Mouse (Mus musculus) large intestine, adult 2 months (tissue): ENCODE measurements at regions not wholly inside any gene's neighbourhood (a gene's known extent, or its start where the extent isn't known, plus 50 kb on each side); places are given as distances from the start of the nearest gene placed in this dataset.

ENCODE experiments used
- DNase-seq: peaks from one replicate; pipeline ENCODE4 v3.0.0-alpha.2; 2012; ENCODE audit warnings: low read depth, low spot score
- WGBS: fragments of 180-500 bp; shearing (Covaris S2); methylation state at CpG from one replicate; pipeline ENCODE4 v1.1.7; 2018; 5-methylcytosine and 5-hydroxymethylcytosine counted together

DNA sequence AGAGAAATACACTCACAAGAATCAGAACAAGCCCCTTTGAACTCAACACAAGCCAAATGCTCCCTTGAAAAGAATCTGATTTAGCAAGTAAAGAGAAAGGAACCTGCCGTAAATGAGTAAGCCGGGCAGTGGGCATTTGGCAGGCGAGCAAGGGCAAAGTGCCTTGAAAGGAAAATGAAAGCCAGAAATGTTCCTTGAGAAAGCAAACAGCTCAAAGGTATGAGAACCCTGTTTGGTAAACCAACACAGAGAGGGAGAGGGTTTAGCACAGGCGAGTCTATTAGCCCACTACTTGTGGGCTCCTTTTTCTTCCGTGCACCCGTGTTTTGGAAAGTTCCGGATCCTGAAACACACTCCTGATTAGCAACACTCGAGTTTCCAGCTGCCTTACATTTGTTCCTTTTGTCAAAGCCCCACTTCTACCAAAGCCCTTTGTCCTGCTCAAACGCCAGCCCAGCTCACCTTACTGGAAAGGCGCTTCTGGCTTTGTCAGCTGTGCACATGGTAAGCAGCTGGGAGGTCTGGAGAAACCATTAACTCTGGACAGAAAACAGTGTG lies 197.5 kb upstream of the Smim15 start:
- no peak for DNase-seq
- WGBS, result 18% methylated on average over 10 of the region's 10 CpGs

DNA sequence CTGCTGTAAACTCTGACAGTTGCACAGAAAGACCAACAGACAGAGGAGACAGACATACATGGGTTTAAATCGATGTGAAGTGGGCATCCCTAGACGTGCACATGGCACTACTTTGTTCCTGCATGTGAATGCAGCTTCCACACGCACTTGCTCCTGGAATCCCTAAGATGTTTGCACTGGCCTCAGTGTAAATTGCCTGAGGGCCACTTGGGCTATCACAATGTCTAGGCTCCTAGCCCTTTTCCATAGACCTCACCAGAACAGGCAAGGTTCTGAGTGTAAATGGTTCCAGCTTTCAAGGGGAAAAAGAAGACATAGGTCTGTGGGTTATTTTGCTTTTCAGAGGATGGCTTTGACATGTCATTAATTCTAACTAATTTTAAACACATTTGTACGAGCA lies 198.4 kb upstream of the Smim15 start:
- 61% methylated on average over 4 of the region's 4 CpGs for WGBS
- no peak for DNase-seq

DNA sequence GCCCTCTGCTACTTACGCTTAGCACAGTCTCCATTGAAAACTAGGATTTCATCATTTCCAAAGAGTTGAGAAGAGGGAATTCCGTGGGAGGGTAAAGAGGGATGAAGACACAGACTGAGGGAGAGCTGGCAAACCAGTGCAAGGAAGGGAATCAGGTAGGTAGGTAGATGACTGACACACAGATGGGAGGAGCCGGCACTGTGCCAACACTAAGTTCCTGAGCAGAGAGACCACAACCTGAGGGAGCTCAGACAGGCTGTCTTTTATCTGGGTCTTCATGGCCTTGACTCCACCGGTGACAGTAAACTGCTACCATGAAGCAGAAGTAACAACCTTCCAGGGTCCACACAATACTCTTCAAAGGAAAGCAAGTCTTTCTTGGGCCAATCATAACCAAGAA lies 200.2 kb upstream of the Smim15 start:
- WGBS, result 73% methylated on average over 4 of the region's 4 CpGs
- no peak for DNase-seq

DNA sequence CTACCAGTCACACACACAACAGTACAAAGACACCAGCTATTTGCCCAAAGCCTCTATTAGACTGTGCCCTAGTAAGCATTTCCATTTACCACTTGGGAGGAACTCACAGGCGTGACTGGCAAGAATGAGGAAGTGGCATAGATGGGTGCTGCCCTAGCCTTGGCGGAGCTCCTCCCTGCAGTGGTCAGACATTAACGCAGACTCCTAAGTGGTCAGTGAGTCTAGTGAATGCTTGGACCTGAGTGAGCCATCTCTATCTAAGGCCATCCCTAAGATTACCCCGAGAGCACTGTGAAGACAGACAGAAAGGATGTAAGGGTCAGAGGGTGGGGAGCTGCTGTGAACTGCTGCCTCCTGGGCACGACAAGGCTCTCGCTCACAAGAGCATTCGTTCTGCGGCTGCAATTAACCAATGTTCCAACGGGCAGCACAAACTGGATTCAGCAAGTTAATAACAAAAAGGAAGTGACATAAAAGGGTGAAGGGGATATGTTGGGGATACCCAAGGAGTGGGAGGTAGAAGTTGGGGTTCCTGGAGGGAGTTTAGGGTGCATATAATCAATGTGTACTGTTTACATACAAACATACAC lies 206.0 kb upstream of the Smim15 start:
- peak; percentile 64 for DNase-seq
- WGBS, result 31% methylated on average over 9 of the region's 9 CpGs

DNA sequence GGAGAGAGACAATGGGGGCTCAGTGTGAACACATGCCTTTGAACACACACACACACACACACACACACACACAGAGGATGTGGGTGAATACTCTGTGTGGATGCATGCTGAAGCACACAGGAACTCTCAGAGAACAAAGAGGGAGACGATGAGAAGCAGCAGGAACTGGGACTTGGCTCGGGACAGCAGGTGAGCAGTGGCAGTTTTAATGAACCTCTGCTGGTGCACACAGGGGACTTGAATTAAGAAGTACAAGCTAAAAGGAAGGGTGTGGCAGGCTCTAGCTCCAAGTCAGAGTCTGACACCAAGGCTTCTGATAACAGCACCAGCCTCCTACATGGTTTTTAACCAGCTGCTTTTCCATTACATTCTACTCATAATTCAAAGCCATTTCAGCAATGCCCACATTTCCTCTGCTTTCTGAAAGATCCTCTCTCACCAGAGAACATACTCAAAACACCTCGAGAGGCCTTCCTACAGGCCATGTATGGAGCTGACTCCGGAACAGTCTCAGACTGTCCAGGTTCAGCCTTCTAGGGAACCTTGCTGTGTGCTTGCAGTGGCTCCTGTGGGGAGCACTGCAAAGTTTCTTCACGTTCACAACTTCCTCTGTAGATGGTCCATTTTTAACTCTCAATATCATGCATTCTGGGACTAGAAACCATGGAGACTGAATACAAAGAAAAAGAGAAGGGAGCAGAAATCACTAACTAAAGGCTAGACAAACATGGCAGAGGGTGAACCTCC lies 206.9 kb upstream of the Smim15 start:
- 40% methylated on average over 5 of the region's 5 CpGs for WGBS
- DNase-seq, result no peak

DNA sequence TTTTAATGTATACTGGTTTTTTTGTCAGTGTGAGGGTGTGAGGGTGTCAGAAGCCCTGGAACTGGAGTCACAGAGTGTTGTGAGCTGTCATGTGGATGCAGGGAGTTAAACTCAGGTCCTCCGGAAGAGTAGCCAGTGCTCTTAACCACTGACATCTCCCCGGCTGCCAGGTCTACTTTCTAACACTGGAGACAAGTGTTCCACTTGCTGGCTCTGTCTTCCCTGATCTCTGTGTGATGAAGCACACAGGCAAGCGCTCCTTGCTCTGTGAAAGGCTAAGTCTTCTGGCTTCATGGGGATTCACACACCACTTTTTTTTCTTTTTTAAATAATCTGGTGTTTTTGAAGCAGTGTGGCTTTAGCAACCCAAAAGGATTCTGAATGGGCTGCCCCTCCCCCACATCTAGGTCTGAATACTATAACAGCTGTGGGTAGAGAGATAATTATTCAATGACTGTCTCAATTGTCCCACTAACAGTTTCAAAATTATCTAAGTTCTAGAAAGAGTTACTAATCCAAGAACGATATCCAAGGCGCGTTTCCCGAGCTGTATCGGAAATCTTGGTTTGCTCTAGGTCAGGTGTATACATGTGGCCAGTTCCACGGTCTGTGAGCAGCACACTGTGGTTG lies 208.4 kb upstream of the Smim15 start:
- DNase-seq, result no peak
- WGBS, result 70% methylated on average over 9 of the region's 9 CpGs

DNA sequence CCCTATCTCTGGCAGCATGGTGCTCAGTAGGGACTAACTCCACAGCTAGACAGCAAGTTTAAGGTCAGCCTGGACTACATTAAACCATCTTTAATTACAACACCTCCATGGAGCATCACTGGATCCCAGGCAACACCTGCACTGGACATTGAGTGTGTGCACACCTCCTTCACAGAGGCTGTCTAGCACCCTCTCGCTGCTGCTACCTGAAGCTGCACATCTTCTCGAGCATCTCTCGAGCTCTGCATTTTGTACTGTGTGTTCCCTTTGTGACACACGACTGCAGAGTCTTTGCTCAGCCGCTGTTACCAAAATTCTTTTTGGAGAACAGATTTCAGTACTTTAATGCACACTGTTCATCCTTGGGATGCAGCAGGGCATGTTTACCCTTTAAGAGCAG lies 212.2 kb upstream of the Smim15 start:
- 51% methylated on average over 5 of the region's 5 CpGs for WGBS
- DNase-seq, result no peak

DNA sequence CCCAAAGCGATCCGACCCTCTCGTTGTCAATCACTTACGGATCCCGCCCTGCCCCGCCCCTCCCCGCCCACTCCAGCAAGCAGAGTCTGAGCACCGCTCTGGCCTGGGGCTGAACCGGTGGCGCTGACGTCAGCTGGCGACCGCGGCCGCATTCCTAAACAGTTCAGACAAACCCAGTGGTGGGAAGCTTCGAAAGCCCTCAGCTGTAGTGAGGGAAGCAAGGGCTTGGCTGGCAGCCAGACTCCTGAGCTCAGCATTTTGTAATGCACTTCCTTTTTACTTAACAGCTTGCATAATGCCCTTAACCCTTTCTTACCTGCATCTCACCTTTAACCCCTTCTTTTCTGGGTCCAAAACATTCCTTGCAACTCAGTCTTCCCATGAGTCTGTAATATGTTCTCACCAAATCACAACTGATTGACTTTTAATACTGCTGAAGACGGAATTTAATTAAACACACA lies 213.0 kb upstream of the Smim15 start:
- 2% methylated on average over 17 of the region's 17 CpGs for WGBS
- DNase-seq, result peak; percentile 61

DNA sequence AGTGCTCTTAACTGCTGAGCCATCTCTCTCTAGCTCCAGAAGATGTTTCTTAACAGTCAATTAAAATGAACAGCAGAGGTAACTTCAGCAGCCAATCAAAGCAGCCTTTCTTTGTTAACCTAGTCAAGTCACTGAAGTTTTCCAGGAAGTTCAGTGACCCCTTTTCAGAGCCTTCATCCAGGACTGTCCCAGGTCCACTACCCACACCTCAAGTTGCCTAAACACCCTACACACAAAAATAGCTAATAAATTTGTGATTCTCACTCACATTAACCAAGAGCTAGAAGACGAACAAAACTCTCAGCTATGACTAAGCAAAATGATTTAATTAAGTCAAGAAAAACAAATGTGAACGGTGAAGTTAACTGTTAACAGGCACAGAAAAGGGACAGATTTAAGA lies 214.0 kb upstream of the Smim15 start:
- WGBS, result 47% methylated on average over 2 of the region's 2 CpGs
- no peak for DNase-seq

DNA sequence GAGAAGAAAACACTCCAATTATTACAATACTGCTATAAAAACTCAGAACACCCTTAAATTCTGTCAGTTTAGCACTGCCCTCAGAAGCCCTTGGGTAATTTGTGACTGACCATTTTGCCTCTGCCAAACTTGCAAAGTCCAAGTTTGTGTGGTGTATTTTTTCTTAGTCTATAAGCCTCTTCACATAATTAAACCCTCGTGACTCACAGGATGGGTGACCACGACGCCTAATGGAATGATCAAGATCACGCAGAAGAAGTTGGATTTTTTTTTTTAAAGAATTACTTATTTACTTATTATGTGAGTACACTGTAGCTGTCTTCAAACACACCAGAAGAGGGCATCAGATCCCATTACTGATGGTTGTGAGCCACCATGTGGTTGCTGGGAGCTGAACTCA lies 214.4 kb upstream of the Smim15 start:
- DNase-seq, result no peak
- 81% methylated on average over 4 of the region's 4 CpGs for WGBS

DNA sequence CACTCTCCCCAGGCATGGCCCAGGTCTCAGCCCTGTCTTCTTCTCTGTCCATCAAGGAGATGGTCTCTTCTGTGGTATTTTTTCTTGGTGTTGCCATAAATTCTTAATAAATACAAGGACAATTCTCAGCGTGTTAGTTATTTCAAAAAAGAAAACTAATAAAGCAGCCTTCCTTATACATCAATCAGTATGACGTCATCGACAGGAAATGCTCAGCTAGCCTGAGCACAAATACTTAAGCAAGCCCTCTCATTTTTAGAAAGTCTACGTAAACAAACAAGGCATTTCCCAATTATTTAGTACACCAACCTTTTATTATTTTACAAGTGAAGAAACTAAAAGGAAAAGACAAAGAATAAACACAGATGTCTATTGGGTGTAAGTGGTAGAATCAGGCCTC lies 218.6 kb upstream of the Smim15 start:
- WGBS, result 72% methylated on average over 4 of the region's 4 CpGs
- DNase-seq, result no peak

DNA sequence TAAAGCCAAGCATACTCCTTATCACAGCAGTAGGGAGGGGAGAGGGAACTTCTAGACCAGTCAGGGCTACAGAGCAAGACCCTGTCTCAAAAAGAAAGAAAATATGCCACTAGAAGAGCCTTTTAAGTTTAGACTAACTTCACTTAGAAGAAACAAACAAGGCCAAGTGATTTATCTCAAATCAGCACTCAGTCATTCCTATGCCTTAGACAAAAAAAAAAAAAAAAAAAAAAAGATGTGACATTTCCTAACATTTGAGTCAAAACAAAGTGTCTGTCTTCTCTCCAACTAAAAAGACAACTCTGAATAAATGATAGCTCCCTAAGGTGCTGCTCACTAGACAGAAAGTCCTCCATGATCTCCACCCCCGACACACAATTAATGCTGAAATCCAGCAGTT lies 220.9 kb upstream of the Smim15 start:
- no peak for DNase-seq
- 74% methylated on average over 1 of the region's 1 CpGs for WGBS

DNA sequence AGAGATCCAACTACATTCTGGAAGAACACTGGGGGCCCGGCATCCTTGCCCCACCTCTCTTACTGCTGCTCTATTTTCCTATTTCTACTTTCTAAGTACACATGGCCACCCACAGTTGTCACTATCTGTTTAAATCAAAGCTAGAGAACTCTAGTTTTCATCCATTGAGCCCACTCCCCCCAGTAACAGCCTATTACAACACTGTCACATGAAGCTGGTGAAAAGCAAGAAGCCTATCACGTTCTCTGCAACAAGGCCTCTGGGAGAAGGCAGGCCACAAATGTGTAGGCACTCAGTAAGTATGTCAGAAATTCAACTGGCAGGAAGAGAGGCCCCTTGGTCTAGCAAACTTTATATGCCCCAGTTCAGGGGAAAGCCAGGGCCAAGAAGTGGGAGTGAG lies 222.0 kb upstream of the Smim15 start:
- 93% methylated on average over 2 of the region's 2 CpGs for WGBS
- DNase-seq, result no peak

DNA sequence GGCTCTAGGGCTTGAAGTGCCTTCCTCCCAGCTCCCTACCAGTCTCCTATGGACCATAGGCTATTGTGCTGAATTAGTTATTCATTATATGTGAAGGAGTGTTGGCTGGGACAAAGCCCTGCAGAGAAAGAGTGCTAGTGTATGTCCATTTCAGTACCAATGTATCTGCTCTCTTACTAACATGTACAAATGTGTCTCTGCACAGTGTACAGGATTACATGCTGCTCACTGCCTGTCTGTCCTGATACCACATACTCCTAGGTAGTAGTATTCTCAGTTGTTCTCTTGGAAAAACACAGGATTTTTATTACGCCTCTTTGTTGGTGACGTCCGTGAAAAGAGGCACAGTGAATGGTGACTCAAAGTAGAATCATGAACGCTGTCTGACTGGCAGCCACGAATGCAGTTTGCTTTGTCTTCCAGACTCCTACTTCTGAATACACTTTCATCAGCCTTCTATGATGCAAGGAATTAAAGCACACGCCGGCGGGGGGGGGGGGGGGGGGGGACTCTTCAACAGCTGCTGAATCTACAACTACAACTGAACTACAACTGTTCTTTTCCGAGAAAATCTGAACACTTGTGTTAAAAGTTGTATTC lies 230.6 kb upstream of the Smim15 start:
- 60% methylated on average over 9 of the region's 9 CpGs for WGBS
- DNase-seq, result no peak

DNA sequence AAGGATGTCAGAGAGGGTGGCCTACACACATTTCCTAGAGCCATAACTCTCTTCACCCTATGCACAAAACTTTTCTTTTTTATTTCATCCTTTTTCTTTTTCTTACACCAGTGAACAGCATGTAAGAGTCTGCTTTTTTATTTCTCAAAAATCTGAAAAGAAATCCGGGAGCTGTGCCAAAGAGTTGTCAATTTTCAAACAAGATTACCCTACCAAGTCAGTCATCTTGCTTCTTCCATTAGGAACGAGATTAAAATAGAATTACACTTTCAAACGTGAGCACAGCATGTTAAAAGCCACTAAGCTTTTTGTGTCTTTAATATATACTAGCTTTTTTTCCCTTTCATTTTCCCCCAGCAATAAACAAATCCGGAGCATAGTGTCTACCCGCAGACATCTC lies 232.2 kb upstream of the Smim15 start:
- 27% methylated on average over 5 of the region's 5 CpGs for whole genome bisulfite sequencing
- no peak for DNase-seq

DNA sequence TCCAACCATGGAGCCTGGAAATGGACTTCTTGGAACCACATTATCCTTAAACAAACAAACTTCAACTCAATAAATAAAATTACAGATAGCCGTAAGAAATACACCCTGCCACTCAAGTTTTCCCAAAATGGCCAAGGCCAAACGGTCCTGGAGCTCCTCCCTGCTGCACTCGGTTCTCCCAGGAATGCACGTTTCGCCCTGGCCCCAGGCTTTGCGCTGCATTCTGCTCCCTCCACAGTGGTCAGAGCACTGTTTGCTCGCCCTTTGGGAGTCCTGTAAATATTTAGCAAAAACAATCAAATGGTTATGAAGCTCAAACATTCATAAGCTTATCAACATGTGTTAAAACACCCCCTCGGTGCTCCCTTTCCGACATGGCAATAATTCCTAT lies 233.4 kb upstream of the Smim15 start:
- no peak for DNase-seq
- 44% methylated on average over 9 of the region's 9 CpGs for WGBS

DNA sequence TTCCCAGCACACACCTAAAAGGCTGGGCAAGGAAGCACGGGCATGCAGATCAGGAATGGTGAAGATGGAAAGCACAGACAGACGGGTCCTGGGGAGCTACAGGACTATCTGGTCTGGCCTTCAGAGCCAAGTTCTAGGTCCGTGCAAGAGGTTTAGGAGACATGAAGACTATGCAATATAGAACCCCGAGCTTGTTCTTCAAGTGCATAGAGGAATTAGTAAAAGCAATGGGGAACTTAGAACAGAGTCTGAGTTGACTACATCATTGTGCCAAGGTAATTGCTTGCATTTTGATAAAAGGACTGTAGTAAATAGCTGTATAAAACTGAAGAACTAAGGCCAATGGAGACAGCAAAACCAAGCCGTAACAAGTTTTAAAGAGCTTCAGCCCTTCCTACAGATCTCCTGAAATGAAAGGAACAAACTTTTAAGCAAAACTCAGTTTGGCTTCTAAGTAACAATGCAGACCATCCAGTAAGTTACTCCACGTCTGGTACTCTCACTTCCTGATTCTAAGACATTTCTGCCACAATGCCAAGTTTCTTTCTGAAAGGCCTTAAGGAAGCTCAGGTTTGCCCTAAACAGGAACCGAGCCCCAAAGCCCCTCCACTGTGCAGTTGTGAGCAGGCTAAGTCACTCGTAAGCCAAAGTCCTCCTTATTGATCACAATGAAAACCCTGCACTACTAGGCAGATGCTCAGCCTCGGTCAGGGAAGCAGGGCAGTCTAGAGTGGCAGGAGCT lies 234.0 kb upstream of the Smim15 start:
- 44% methylated on average over 9 of the region's 9 CpGs for WGBS
- DNase-seq, result no peak

DNA sequence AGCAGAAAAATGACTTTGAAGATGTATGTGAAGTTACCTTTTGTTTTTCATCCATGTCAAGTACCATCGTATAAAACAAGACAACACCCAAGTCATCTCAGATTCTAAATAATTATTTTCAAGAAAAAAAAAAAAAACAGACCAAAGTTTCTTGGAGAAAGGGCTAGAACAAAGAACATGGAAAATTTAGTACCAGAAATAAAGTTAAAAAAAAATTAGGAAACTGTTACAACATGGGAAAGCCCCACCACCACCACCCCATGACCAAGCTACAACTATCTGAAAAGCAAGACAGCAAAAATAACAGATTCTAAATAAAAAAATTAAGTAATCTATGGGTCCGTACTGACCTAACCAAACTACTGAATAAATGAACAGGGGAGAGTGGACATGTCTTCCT lies 235.3 kb upstream of the Smim15 start:
- no peak for DNase-seq
- 84% methylated on average over 2 of the region's 2 CpGs for WGBS

DNA sequence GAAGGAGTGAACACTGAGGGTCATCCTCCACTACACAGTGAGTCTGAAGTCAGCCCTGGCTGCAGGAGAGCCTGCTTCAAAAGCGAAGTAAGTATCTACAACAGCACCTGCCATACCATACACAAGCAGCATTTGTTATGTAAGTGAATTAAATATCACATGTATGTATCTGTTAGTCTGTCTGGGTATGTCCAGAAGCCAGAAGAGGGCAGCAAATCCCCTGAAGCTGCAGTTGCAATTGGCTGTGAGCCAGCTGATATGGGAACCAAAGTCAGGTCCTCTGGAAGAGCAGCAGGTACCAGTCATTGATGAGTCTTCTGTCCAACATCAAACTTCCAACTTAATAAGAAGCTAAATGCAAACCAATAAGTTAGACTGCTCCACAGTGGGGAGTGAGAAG lies 239.8 kb upstream of the Smim15 start:
- 97% methylated on average over 1 of the region's 1 CpGs for WGBS
- DNase-seq, result no peak
